Mouse (Mus musculus) kidney, postnatal 10 days (tissue): ENCODE data around the gene Cyp2j13.
"Not testable (repeated sequence)": the region's sequence is repeated elsewhere in the genome, so short reads cannot be mapped to it uniquely, and the experiment has no call there.

Experiments
- DNase-seq: peaks from one replicate; pipeline ENCODE4 v3.0.0; 2021; ENCODE audit warnings: mixed read lengths

Gene Cyp2j13

GRCm38 (mm10) chr4:96077261-96078125 lies at the start of gene Cyp2j13:
Gene Cyp2j13 (minus strand): TSS chr4:96077546.
- DNase-seq, result peak; percentile 21

DNA sequence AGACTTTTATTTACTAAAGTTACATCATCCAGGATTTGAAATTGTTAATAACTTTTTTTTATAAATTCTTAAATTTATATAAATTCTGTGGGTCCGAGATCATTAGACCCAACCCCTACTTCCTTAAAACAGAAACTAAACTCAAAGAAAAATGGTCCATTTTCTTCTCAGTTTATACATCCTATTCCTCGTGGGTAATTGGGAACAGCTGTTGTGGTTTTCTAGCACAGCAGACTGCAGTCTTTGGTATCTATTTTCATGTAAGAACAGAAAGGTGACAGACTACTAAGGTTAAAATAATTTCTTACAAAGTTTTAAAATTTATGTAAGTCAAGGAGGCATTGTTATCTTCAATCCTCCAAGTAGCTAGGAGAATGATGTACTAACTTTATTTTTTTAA lies 19.5 kb upstream of the Cyp2j13 start:
- DNase-seq, result no peak

- no peak for DNase-seq
These were observed 14.5 kb upstream of the Cyp2j13 start for GRCm38 (mm10) chr4:96091869-96092268.

DNA sequence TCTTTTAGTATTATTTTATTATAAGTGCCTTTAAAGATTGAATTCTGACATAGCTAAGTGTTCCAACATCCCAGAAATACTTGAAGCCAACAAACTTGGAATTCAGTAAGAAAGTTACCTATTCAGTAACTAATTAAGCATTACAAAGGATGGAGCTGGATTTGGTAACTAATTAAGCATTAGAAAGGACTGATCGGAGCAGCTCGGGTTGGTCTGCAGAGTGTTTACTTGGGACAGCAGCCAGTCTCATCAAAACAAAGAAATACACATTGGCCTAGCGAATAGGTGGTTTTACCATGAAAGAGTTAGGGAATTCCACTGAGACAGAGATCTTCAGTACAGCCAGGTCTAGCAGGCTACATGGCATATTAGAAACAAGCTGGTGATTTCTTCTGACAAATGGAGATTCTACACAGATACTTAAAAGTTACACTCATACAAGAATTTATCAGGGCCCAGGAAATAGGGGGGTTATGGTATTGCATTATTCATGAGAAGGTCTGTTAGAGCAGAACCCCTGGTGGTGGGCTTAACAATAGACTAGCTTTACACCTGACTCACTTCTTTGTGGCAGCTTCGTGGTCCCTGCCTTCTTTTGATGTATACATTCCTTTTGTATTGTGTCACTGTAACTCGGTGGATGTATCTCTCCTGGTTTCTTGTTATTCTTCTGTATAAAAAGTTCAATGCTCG lies 12.2 kb upstream of the Cyp2j13 start:
- not testable (repeated sequence) for DNase-seq

DNA sequence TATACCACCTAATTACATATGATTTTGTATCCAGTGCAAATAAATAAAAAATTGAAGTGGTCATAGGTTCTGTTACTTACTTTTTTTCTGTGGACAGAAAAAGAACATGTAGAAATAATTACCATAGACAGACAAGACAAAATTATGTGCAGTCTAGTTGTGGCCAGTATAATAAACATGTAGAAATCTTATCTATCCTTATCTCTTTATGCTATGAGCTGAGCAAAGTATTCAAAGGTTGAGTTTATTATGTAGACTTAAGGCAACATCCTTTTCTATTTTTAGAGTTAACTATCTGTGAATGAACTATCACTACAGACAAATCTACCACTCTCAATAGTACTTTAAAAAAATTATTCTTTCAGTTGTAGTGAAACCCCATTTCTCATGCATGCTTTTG lies 962 bp upstream of the Cyp2j13 start:
- no peak for DNase-seq

DNA sequence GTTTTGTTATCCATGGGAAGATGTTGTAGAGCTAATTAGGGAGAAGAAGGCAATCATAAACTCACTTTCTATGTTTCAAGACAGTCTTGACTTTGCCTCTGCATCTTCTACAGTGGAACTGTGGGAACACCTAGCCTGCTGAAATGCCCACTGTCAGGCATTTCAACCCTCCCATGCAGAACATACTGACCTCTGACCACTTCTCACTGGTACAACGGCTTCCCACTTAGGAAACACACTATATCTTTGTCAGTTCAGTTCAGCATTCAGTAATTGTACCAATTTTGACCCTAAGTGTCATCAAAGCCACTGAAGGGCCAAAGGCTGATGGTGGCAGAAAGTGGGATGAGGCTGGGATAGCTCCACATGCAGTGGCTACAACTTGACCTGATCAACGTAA lies 15.3 kb downstream of the Cyp2j13 start:
- DNase-seq, result no peak

- DNase-seq, result no peak
These were observed 17.2 kb downstream of the Cyp2j13 start for GRCm38 (mm10) chr4:96060106-96060505.

GRCm38 (mm10) chr4:96028412-96028811 lies 48.9 kb downstream of the Cyp2j13 start:
- DNase-seq, result no peak

GRCm38 (mm10) chr4:96022803-96023202 lies 54.5 kb downstream of the Cyp2j13 start:
- peak; percentile 9 for DNase-seq

GRCm38 (mm10) chr4:96016875-96017274 lies 60.5 kb downstream of the Cyp2j13 start:
- DNase-seq, result no peak

- not testable (repeated sequence) for DNase-seq
These were observed 95.1 kb downstream of the Cyp2j13 start for GRCm38 (mm10) chr4:95982221-95982620.
